Mouse (Mus musculus) liver, postnatal 0 days (tissue): ENCODE results near the gene Wdr92. TPM values are rescaled to one million over a fixed set of nuclear protein-coding genes. Genes with fewer than 3 reads are reported as not detected.

Source experiments
- ATAC-seq: fragments of 200-750 bp; cut with Nextera tagmentation; 2 replicates; pipeline ENCODE4 v1.8.0; 2017; ENCODE audit warnings: mild to moderate bottlenecking, moderate library complexity
- DNase-seq: peaks from one replicate; pipeline ENCODE4 v3.0.0-alpha.2; 2016
- H3K27ac ChIP-seq: fragments of 300-500 bp; sonication (generic); 2 replicates; pipeline ENCODE4 v1.5.1; 2014; ENCODE audit warnings: antibody characterized with exemption, moderate library complexity, mild to moderate bottlenecking, low read depth
- H3K27me3 ChIP-seq: fragments of 300-500 bp; sonication (generic); 2 replicates; pipeline ENCODE4 v1.6.1; 2014; ENCODE audit warnings: low read length, control low read depth, mixed read lengths; ENCODE audit not compliant: insufficient read depth
- H3K36me3 ChIP-seq: fragments of 300-500 bp; sonication (generic); replicated peaks from 2 replicates; pipeline ENCODE4 v1.6.1; 2014; ENCODE audit warnings: mild to moderate bottlenecking, control low read depth, low read length, moderate library complexity, mixed read lengths; ENCODE audit not compliant: insufficient read depth
- H3K4me1 ChIP-seq: fragments of 300-500 bp; sonication (generic); 2 replicates; pipeline ENCODE4 v1.6.1; 2014; ENCODE audit warnings: antibody characterized with exemption, mild to moderate bottlenecking, control low read depth; ENCODE audit not compliant: insufficient read depth
- H3K4me2 ChIP-seq: fragments of 300-500 bp; sonication (generic); 2 replicates; pipeline ENCODE4 v1.6.1; 2014; ENCODE audit warnings: low read depth, mild to moderate bottlenecking, low read length, moderate library complexity, mixed read lengths
- H3K4me3 ChIP-seq: fragments of 300-500 bp; sonication (generic); 2 replicates; pipeline ENCODE4 v1.5.1; 2014; ENCODE audit warnings: low read depth, low read length
- H3K9ac ChIP-seq: fragments of 300-500 bp; sonication (generic); replicated peaks from 2 replicates; pipeline ENCODE4 v1.6.1; 2014; ENCODE audit warnings: mild to moderate bottlenecking, moderate library complexity
- H3K9me3 ChIP-seq: fragments of 300-500 bp; sonication (generic); 2 replicates; pipeline ENCODE4 v1.6.1; 2016; ENCODE audit warnings: mild to moderate bottlenecking, control low read depth, low read length, mixed read lengths
- CTCF ChIP-seq: sonication (generic); IDR thresholded peaks from 2 replicates; pipeline ENCODE4 v1.5.1; 2016; ENCODE audit warnings: antibody characterized with exemption, low read depth
- EP300 ChIP-seq: IDR thresholded peaks from 2 replicates; pipeline ENCODE4 v1.6.1; 2016; ENCODE audit warnings: antibody characterized with exemption, low read depth, mild to moderate bottlenecking
- WGBS: fragments of 180-500 bp; shearing (Covaris S2); extraction: QIAGEN DNeasy Blood & Tissue Kit; methylation state at CpG from one replicate; pipeline ENCODE4 v1.1.7; 2014; ENCODE audit not compliant: insufficient replicate concordance; 5-methylcytosine and 5-hydroxymethylcytosine counted together
- polyA plus RNA-seq: library from polyadenylated mRNA; unstranded; fragments of >200 nt; fragmentation: Nextera tagmentation; extraction: Ambion mirVana; gene quantifications from 2 replicates; pipeline ENCODE4 v1.2.1, GENCODE M21; 2015

Gene Wdr92
- polyA plus RNA-seq, 1 experiment from 2014 or later, result 8.8 TPM

DNA sequence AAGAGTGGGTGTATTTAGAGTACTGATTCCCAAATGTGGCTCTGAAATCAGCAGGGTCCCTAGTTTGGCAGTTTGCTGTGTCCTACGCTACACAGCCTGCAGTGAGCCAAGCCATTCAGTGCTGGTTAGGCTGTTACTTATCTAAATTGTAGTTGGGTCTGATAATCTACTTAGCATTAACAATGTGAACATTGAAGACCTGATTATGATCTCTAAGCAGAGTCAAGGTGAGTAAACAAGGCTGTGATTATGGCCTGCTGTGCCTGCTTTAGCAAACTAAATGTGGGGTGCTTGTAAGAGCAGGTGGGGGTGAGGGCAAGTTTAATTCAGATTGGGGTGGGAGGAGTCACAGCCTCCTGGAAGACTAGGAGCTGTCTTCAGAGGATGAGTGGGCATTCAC, 18.0 kb upstream of the Wdr92 start:
- TF ChIP-seq EP300 (no peak), CTCF (no peak)
- Histone ChIP-seq H3K36me3 (no peaks in the 10 kb centered on the region), H3K4me1 (peaks cover 44% of the 10 kb centered on the region), H3K27ac (no peak overlapping the region), H3K9me3 (no peaks in the 10 kb centered on the region), H3K4me3 (no peak overlapping the region), H3K4me2 (no peak overlapping the region), H3K9ac (no peak overlapping the region), H3K27me3 (no peaks in the 10 kb centered on the region)
- WGBS, result 69% methylated on average over 1 of the region's 1 CpGs
- ATAC-seq (no peak), DNase-seq (no peak)

DNA sequence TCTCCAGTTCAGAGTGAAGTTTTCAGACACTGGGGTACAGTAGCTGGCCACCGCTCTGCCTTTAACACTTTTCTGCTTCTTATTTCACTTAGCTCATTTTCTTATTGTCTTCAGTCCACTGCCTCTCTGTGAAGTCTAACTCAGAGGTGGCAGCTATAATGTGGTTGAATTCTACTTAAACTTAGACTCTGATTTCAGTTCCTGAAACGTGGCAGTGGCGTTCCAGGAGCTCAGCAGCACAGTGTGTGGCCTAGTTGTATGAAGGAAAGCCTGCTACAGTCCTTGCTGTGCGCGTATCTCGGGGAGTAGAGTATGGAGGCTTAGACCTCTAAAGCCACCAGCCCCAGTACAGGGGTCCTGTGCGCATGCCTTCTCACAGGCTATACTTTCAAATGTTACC, 15.3 kb upstream of the Wdr92 start:
- Histone ChIP-seq H3K4me2 (no peak overlapping the region), H3K4me1 (peaks cover 57% of the 10 kb centered on the region), H3K36me3 (no peaks in the 10 kb centered on the region), H3K9me3 (no peaks in the 10 kb centered on the region), H3K27ac (no peak overlapping the region), H3K27me3 (no peaks in the 10 kb centered on the region), H3K9ac (no peak overlapping the region), H3K4me3 (no peak overlapping the region)
- 79% methylated on average over 7 of the region's 7 CpGs for WGBS
- no peak for TF ChIP-seq EP300
- TF ChIP-seq CTCF, result no peak
- DNase-seq (no peak), ATAC-seq (no peak)

DNA sequence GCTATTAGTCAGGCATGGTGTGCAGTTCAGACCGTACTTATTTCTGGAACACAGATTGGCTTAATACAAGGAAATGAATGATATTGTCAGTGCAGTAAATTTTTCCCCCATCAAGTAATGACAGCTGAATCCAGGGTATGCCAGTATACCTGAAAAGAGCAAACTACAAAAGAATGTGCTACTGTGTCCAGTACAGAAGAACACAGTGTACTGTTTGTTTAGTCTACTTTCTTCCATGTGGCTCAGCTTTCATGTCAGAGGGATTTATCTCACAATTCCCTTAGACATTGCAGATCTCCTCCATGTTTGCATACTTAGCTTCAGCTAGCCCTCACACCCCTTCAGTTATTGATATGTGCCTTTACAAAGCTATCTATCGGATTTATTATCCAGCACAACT, 12.6 kb upstream of the Wdr92 start:
- H3K9ac ChIP-seq, result no peak overlapping the region
- peaks cover 3% of the 10 kb centered on the region; the same call in 1 of the 2 replicates for H3K9me3 ChIP-seq
- H3K4me1 ChIP-seq, result peaks cover 48% of the 10 kb centered on the region
- no peak overlapping the region for H3K4me2 ChIP-seq
- ATAC-seq, result no peak
- WGBS, result 71% methylated on average over 2 of the region's 2 CpGs
- TF ChIP-seq CTCF (no peak), EP300 (no peak)
- no peaks in the 10 kb centered on the region for H3K36me3 ChIP-seq
- DNase-seq, result no peak
- peak overlapping the region; percentile 64 for H3K27ac ChIP-seq
- no peak overlapping the region for H3K4me3 ChIP-seq
- H3K27me3 ChIP-seq, result no peaks in the 10 kb centered on the region

- H3K27ac ChIP-seq, result no peak overlapping the region
- DNase-seq, result no peak
- ATAC-seq, result no peak
- no peak overlapping the region for H3K9ac ChIP-seq
- TF ChIP-seq EP300 (no peak), CTCF (no peak)
- H3K4me3 ChIP-seq, result no peak overlapping the region
- no peaks in the 10 kb centered on the region for H3K27me3 ChIP-seq
- peaks cover 37% of the 10 kb centered on the region for H3K4me1 ChIP-seq
- H3K9me3 ChIP-seq, result peaks cover 3% of the 10 kb centered on the region; the same call in 1 of the 2 replicates
- H3K4me2 ChIP-seq, result no peak overlapping the region
- WGBS, result 93% methylated on average over 1 of the region's 1 CpGs
- H3K36me3 ChIP-seq, result no peaks in the 10 kb centered on the region
Observed at GRCm38 (mm10) chr11:17170938-17171729, 10.8 kb upstream of the Wdr92 start.

DNA sequence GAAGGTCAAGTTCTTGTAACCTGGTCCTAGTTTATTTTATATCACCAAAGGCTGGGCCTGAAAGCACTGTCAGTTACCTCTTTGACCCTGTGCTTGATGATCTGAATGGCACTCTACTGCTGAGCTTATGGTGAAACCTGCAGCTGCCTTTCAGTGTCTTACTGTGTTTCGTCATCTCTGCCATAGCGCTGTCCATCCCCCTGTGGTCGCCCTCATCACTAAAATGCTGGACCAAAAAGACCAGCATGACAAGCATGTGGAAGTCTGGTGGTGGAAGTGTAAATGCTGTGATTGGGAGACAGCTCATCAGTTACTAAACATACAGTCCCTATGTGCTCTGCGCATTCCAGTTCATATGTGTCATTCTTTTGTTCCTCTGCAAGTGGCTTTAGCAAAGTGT, 9.6 kb upstream of the Wdr92 start:
- no peak overlapping the region for H3K4me2 ChIP-seq
- no peak overlapping the region for H3K9ac ChIP-seq
- peaks cover 3% of the 10 kb centered on the region; the same call in 1 of the 2 replicates for H3K9me3 ChIP-seq
- no peak overlapping the region for H3K27ac ChIP-seq
- H3K36me3 ChIP-seq, result no peaks in the 10 kb centered on the region
- 82% methylated on average over 4 of the region's 4 CpGs for WGBS
- no peak overlapping the region for H3K4me3 ChIP-seq
- DNase-seq (no peak), ATAC-seq (no peak)
- TF ChIP-seq CTCF, result no peak
- TF ChIP-seq EP300, result no peak
- peaks cover 30% of the 10 kb centered on the region for H3K4me1 ChIP-seq
- no peaks in the 10 kb centered on the region for H3K27me3 ChIP-seq

DNA sequence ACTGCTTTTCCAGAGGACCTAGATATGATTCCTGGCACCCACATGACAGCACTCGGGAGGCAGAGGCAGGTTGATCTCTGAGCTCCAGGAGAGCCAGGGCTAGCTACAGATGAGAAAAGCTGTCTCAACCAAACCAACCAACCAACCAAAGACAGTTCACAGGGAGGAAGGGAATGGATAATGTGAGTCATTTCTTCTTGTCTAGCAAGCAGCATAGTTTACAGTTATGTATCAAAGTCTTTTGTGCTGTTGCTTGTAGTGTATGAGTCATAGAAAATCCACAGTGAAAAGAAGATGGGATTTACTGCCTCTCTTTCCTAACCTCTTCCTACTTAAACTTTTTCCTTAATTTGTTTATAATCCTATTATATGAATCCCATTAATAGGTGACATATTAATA, 5.3 kb upstream of the Wdr92 start:
- DNase-seq (no peak), ATAC-seq (no peak)
- Histone ChIP-seq H3K9ac (no peak overlapping the region), H3K4me2 (no peak overlapping the region), H3K4me1 (peaks cover 13% of the 10 kb centered on the region), H3K27ac (no peak overlapping the region), H3K4me3 (no peak overlapping the region), H3K27me3 (no peaks in the 10 kb centered on the region), H3K36me3 (no peaks in the 10 kb centered on the region), H3K9me3 (peaks cover 3% of the 10 kb centered on the region; the same call in 1 of the 2 replicates)
- TF ChIP-seq EP300 (no peak), CTCF (no peak)
- 82% methylated on average over 1 of the region's 1 CpGs for WGBS
